Mouse (Mus musculus) T-helper 17 cell (primary cell): ENCODE results near the gene Defb29.

ENCODE experiments used
- in situ Hi-C, 2 experiments: fragments of 300-600 bp; cut with MboI, MseI; formaldehyde crosslinking; loops; 1 replicate in 1 of 2; 2 replicates in 1 of 2; pipeline ENCODE4 v1.15.1; 2025; ENCODE audit warnings: high pct_unique_total_duplicates in 2 of 2

Defb29 gene

GRCm38 (mm10) chr2:152539944-152540710 lies at the start of gene Defb29:
Gene Defb29, minus strand, starts transcription at chr2:152540098.
- in situ Hi-C loops, result no loop called here

GRCm38 (mm10) chr2:152589021-152589420 lies 49.1 kb upstream of the Defb29 start:
- in situ Hi-C loops, result no loop called here

GRCm38 (mm10) chr2:152588450-152588849 lies 48.6 kb upstream of the Defb29 start:
- in situ Hi-C loops, result no loop called here

- in situ Hi-C loops, result no loop called here
These were observed 47.1 kb upstream of the Defb29 start for GRCm38 (mm10) chr2:152586926-152587560.

GRCm38 (mm10) chr2:152580612-152581011 lies 40.7 kb upstream of the Defb29 start:
- in situ Hi-C loops, result no loop called here

- in situ Hi-C loops, result no loop called here
These were observed 40.2 kb upstream of the Defb29 start, which contains the start of gene Defb19 for GRCm38 (mm10) chr2:152580107-152580506. Gene Defb19, minus strand, starts transcription at chr2:152580312.

- in situ Hi-C loops, result no loop called here
These were observed 33.6 kb upstream of the Defb29 start for GRCm38 (mm10) chr2:152573484-152573883.

- in situ Hi-C loops, result no loop called here
These were observed 32.4 kb upstream of the Defb29 start, which contains the start of gene Defb21 for GRCm38 (mm10) chr2:152572114-152572794. Gene Defb21, plus strand, starts transcription at chr2:152572744.

- in situ Hi-C loops, result no loop called here
These were observed 30.4 kb upstream of the Defb29 start for GRCm38 (mm10) chr2:152570313-152570712.

GRCm38 (mm10) chr2:152569881-152570280 lies 30.0 kb upstream of the Defb29 start:
- in situ Hi-C loops, result no loop called here

- in situ Hi-C loops, result no loop called here
These were observed 29.1 kb upstream of the Defb29 start, which contains the start of gene Gm17416 for GRCm38 (mm10) chr2:152569038-152569437. Gene Gm17416, plus strand, starts transcription at chr2:152569338.

GRCm38 (mm10) chr2:152556655-152557054 lies 16.8 kb upstream of the Defb29 start:
- in situ Hi-C loops, result no loop called here

- in situ Hi-C loops, result no loop called here
These were observed 14.0 kb upstream of the Defb29 start for GRCm38 (mm10) chr2:152553774-152554423.

- in situ Hi-C loops, result no loop called here
These were observed 8.2 kb upstream of the Defb29 start for GRCm38 (mm10) chr2:152548124-152548523.

- in situ Hi-C loops, result no loop called here
These were observed 4.8 kb upstream of the Defb29 start for GRCm38 (mm10) chr2:152544691-152545090.

- in situ Hi-C loops, result no loop called here
These were observed 3.6 kb upstream of the Defb29 start for GRCm38 (mm10) chr2:152543478-152543877.

GRCm38 (mm10) chr2:152542897-152543296 lies 3.0 kb upstream of the Defb29 start:
- in situ Hi-C loops, result no loop called here

- in situ Hi-C loops, result no loop called here
These were observed 2.1 kb upstream of the Defb29 start for GRCm38 (mm10) chr2:152541979-152542378.

GRCm38 (mm10) chr2:152517981-152518380 lies 21.9 kb downstream of the Defb29 start, which contains the start of gene Defb28:
Gene Defb28, plus strand, starts transcription at chr2:152518255.
- in situ Hi-C loops, result no loop called here

- in situ Hi-C loops, result no loop called here
These were observed 23.8 kb downstream of the Defb29 start for GRCm38 (mm10) chr2:152516084-152516483.

GRCm38 (mm10) chr2:152511592-152511991 lies 28.3 kb downstream of the Defb29 start, which contains the start of gene Defb26:
Gene Defb26, minus strand, starts transcription at chr2:152511692.
- in situ Hi-C loops, result no loop called here

GRCm38 (mm10) chr2:152503950-152504349 lies 35.9 kb downstream of the Defb29 start:
- in situ Hi-C loops, result no loop called here
